Mouse (Mus musculus) adrenal gland, adult 2 months (tissue): Measurements from ENCODE around the gene Taf8. TPM values are rescaled to one million over a fixed set of nuclear protein-coding genes. Genes with fewer than 3 reads are reported as not detected.

ENCODE experiments used
- polyA plus RNA-seq: library from polyadenylated mRNA; depleted of rRNA; stranded (reverse); fragments of >200 nt; gene quantifications from 2 replicates; pipeline ENCODE4 v1.2.3, GENCODE M21; 2012; rRNA removed
- total RNA-seq, 2 experiments: library from RNA; stranded (reverse); gene quantifications; 2 replicates each; pipeline ENCODE4 v1.2.3; 2021

Taf8 gene
- total and polyA plus RNA-seq, 3 experiments, result 15.6 to 19.8 (median 19.5) TPM

Other genes starting within 250 kb of the Taf8 start
- gene Mrps10, start 133.4 kb downstream of the Taf8 start, total RNA-seq, result 10 to 100 TPM; 40.8 to 50.0 TPM
- gene Mrps10, start 133.4 kb downstream of the Taf8 start, polyA plus RNA-seq, result 19.4 and 28.3 TPM in 2 replicates
- 1 to 10 TPM in 1 of 2 experiments, under 1 TPM in 1; 0.38 to 3.2 TPM for gene Guca1b, start 116.9 kb downstream of the Taf8 start, total RNA-seq
- gene Guca1b, start 116.9 kb downstream of the Taf8 start, polyA plus RNA-seq, result 2.5 and 2.6 TPM in 2 replicates
- gene Guca1a, start 101.7 kb downstream of the Taf8 start, total RNA-seq, result 1 to 10 TPM; 1.6 to 3.0 TPM
- 4.0 and 5.0 TPM in 2 replicates for gene Guca1a, start 101.7 kb downstream of the Taf8 start, polyA plus RNA-seq
- under 1 TPM; 0.92 to 0.97 TPM for gene AI661453, start 65.7 kb downstream of the Taf8 start, total RNA-seq
- 0.36 and 0.73 TPM in 2 replicates for gene AI661453, start 65.7 kb downstream of the Taf8 start, polyA plus RNA-seq
- gene 1700001C19Rik, start 64.9 kb downstream of the Taf8 start, total RNA-seq, result not detected
- gene 1700001C19Rik, start 64.9 kb downstream of the Taf8 start, polyA plus RNA-seq, result 0.24 TPM in 1 of 2 replicates, not detected in the other
- 100 to 1,000 TPM; 326 to 471 TPM for gene Ccnd3, start 2.8 kb upstream of the Taf8 start, total RNA-seq
- gene Ccnd3, start 2.8 kb upstream of the Taf8 start, polyA plus RNA-seq, result 1,307 and 1,375 TPM in 2 replicates
- gene Bysl, start 109.2 kb upstream of the Taf8 start, total RNA-seq, result 10 to 100 TPM; 17.6 to 22.5 TPM
- gene Bysl, start 109.2 kb upstream of the Taf8 start, polyA plus RNA-seq, result 9.4 and 11.7 TPM in 2 replicates
- gene Med20, start 109.3 kb upstream of the Taf8 start, total RNA-seq, result 10 to 100 TPM; 32.9 to 40.6 TPM
- gene Med20, start 109.3 kb upstream of the Taf8 start, polyA plus RNA-seq, result 15.2 and 17.4 TPM in 2 replicates
- gene Gm20517, start 109.3 kb upstream of the Taf8 start, total RNA-seq, result 1 to 10 TPM; 2.1 to 2.8 TPM
- 1.8 and 3.1 TPM in 2 replicates for gene Gm20517, start 109.3 kb upstream of the Taf8 start, polyA plus RNA-seq
- 1 to 10 TPM; 4.6 to 4.8 TPM for gene Usp49, start 128.4 kb upstream of the Taf8 start, total RNA-seq
- 5.4 and 6.6 TPM in 2 replicates for gene Usp49, start 128.4 kb upstream of the Taf8 start, polyA plus RNA-seq
- 100 to 1,000 TPM; 223 to 242 TPM for gene Tomm6, start 186.1 kb upstream of the Taf8 start, total RNA-seq
- 81.0 and 81.3 TPM in 2 replicates for gene Tomm6, start 186.1 kb upstream of the Taf8 start, polyA plus RNA-seq
- gene Frs3, start 186.7 kb upstream of the Taf8 start, total RNA-seq, result 1 to 10 TPM; 2.6 to 6.9 TPM
- 18.6 and 21.6 TPM in 2 replicates for gene Frs3, start 186.7 kb upstream of the Taf8 start, polyA plus RNA-seq
- gene Gm21981, start 192.2 kb upstream of the Taf8 start, total RNA-seq, result under 1 TPM; 0.43 to 0.86 TPM
- 0.44 and 1.1 TPM in 2 replicates for gene Gm21981, start 192.2 kb upstream of the Taf8 start, polyA plus RNA-seq
- 1 to 10 TPM; 3.5 to 3.7 TPM for gene Prickle4, start 192.4 kb upstream of the Taf8 start, total RNA-seq
- gene Prickle4, start 192.4 kb upstream of the Taf8 start, polyA plus RNA-seq, result 10.6 and 13.7 TPM in 2 replicates
- gene Pgc, start 224.6 kb upstream of the Taf8 start, total RNA-seq, result not detected
- 1.6 and 27.4 TPM in 2 replicates for gene Pgc, start 224.6 kb upstream of the Taf8 start, polyA plus RNA-seq
- gene Tfeb, start 234.7 kb upstream of the Taf8 start, total RNA-seq, result 10 to 100 TPM; 14.7 to 24.5 TPM
- 65.7 and 100.0 TPM in 2 replicates for gene Tfeb, start 234.7 kb upstream of the Taf8 start, polyA plus RNA-seq